Mouse (Mus musculus): Measurements from ENCODE around the gene Zfp934. TPM values are rescaled to one million over a fixed set of nuclear protein-coding genes. Genes with fewer than 3 reads are reported as not detected.
A peak's percentile ranks its signal among the peaks of the same experiment; 100 is the strongest.
"Not testable (repeated sequence)": the region's sequence is repeated elsewhere in the genome, so short reads cannot be mapped to it uniquely, and the experiment has no call there.

The Zfp934 gene
- 47.1 and 52.0 TPM in 2 replicates for polyA plus RNA-seq (2011; ENCODE audit: insufficient read depth, insufficient read length, low read depth, missing spikeins)

- not testable (repeated sequence) for H3K36me3 ChIP-seq (ENCODE audit: control insufficient read depth, insufficient read depth, low read length, poor library complexity, severe bottlenecking); H3K9me3 ChIP-seq (replicated peaks; ENCODE audit: control insufficient read depth, insufficient read depth, low read length, poor library complexity, severe bottlenecking); H3K27ac ChIP-seq (ENCODE audit: insufficient read depth, low read length); H3K9ac ChIP-seq (ENCODE audit: low read depth, poor library complexity, severe bottlenecking); H3K4me1 ChIP-seq (ENCODE audit: control insufficient read depth, insufficient read depth, low read length); H3K27me3 ChIP-seq (ENCODE audit: control insufficient read depth, insufficient read depth, low read length, poor library complexity, severe bottlenecking)
- peak within 1 kb of the TSS; percentile 48 for H3K4me3 ChIP-seq (ENCODE audit: low read depth, low read length)
Observed at GRCm38 (mm10) chr13:62571099-62571498, at the start of gene Zfp934. Gene Zfp934 (minus strand): TSS chr13:62571199.

- H3K27ac ChIP-seq (ENCODE audit: insufficient read depth, low read length); H3K9ac ChIP-seq (ENCODE audit: low read depth, poor library complexity, severe bottlenecking); H3K9me3 ChIP-seq (replicated peaks; ENCODE audit: control insufficient read depth, insufficient read depth, low read length, poor library complexity, severe bottlenecking); H3K4me1 ChIP-seq (ENCODE audit: control insufficient read depth, insufficient read depth, low read length); H3K27me3 ChIP-seq (ENCODE audit: control insufficient read depth, insufficient read depth, low read length, poor library complexity, severe bottlenecking); H3K4me3 ChIP-seq (ENCODE audit: low read depth, low read length); H3K36me3 ChIP-seq (ENCODE audit: control insufficient read depth, insufficient read depth, low read length, poor library complexity, severe bottlenecking): not testable (repeated sequence)
Observed at GRCm38 (mm10) chr13:62617449-62617848, 46.5 kb upstream of the Zfp934 start.

GRCm38 (mm10) chr13:62561696-62562095, 9.3 kb downstream of the Zfp934 start:
- H3K4me3 ChIP-seq (ENCODE audit: low read depth, low read length); H3K9ac ChIP-seq (ENCODE audit: low read depth, poor library complexity, severe bottlenecking); H3K36me3 ChIP-seq (ENCODE audit: control insufficient read depth, insufficient read depth, low read length, poor library complexity, severe bottlenecking); H3K9me3 ChIP-seq (replicated peaks; ENCODE audit: control insufficient read depth, insufficient read depth, low read length, poor library complexity, severe bottlenecking); H3K4me1 ChIP-seq (ENCODE audit: control insufficient read depth, insufficient read depth, low read length); H3K27ac ChIP-seq (ENCODE audit: insufficient read depth, low read length); H3K27me3 ChIP-seq (ENCODE audit: control insufficient read depth, insufficient read depth, low read length, poor library complexity, severe bottlenecking): not testable (repeated sequence)

GRCm38 (mm10) chr13:62558189-62559110, 12.5 kb downstream of the Zfp934 start, which contains the start of gene Zfp935:
Gene Zfp935 (minus strand): TSS chr13:62558511.
- Histone ChIP-seq H3K9me3 (replicated peaks; ENCODE audit: control insufficient read depth, insufficient read depth, low read length, poor library complexity, severe bottlenecking) (peaks cover 24% of the 10 kb centered on the region), H3K4me3 (ENCODE audit: low read depth, low read length) (peak within 1 kb of the TSS; percentile 96), H3K27ac (ENCODE audit: insufficient read depth, low read length) (peak within 1 kb of the TSS; percentile 78; the same call in 1 of the 2 replicates), H3K9ac (ENCODE audit: low read depth, poor library complexity, severe bottlenecking) (peak within 1 kb of the TSS; percentile 77; the same call in 1 of the 2 replicates)
- H3K36me3 ChIP-seq (ENCODE audit: control insufficient read depth, insufficient read depth, low read length, poor library complexity, severe bottlenecking); H3K27me3 ChIP-seq (ENCODE audit: control insufficient read depth, insufficient read depth, low read length, poor library complexity, severe bottlenecking); H3K4me1 ChIP-seq (ENCODE audit: control insufficient read depth, insufficient read depth, low read length): not testable (repeated sequence)

- H3K36me3 ChIP-seq (ENCODE audit: control insufficient read depth, insufficient read depth, low read length, poor library complexity, severe bottlenecking); H3K27me3 ChIP-seq (ENCODE audit: control insufficient read depth, insufficient read depth, low read length, poor library complexity, severe bottlenecking); H3K4me1 ChIP-seq (ENCODE audit: control insufficient read depth, insufficient read depth, low read length); H3K27ac ChIP-seq (ENCODE audit: insufficient read depth, low read length); H3K9me3 ChIP-seq (replicated peaks; ENCODE audit: control insufficient read depth, insufficient read depth, low read length, poor library complexity, severe bottlenecking); H3K9ac ChIP-seq (ENCODE audit: low read depth, poor library complexity, severe bottlenecking); H3K4me3 ChIP-seq (ENCODE audit: low read depth, low read length): not testable (repeated sequence)
Observed at GRCm38 (mm10) chr13:62530129-62530528, 40.9 kb downstream of the Zfp934 start.

GRCm38 (mm10) chr13:62510641-62511420, 60.2 kb downstream of the Zfp934 start:
- not testable (repeated sequence) for H3K9ac ChIP-seq (ENCODE audit: low read depth, poor library complexity, severe bottlenecking); H3K4me3 ChIP-seq (ENCODE audit: low read depth, low read length); H3K27me3 ChIP-seq (ENCODE audit: control insufficient read depth, insufficient read depth, low read length, poor library complexity, severe bottlenecking); H3K4me1 ChIP-seq (ENCODE audit: control insufficient read depth, insufficient read depth, low read length); H3K9me3 ChIP-seq (replicated peaks; ENCODE audit: control insufficient read depth, insufficient read depth, low read length, poor library complexity, severe bottlenecking); H3K36me3 ChIP-seq (ENCODE audit: control insufficient read depth, insufficient read depth, low read length, poor library complexity, severe bottlenecking)
- H3K27ac ChIP-seq (ENCODE audit: insufficient read depth, low read length): peak overlapping the region; percentile 95

GRCm38 (mm10) chr13:62472661-62473060, 98.3 kb downstream of the Zfp934 start:
- not testable (repeated sequence) for H3K4me3 ChIP-seq (ENCODE audit: low read depth, low read length); H3K27ac ChIP-seq (ENCODE audit: insufficient read depth, low read length); H3K9ac ChIP-seq (ENCODE audit: low read depth, poor library complexity, severe bottlenecking)

More at GRCm38 (mm10) chr13:62472661-62473060, 98.3 kb downstream of the Zfp934 start:
- not testable (repeated sequence) for H3K27me3 ChIP-seq (ENCODE audit: control insufficient read depth, insufficient read depth, low read length, poor library complexity, severe bottlenecking); H3K4me1 ChIP-seq (ENCODE audit: control insufficient read depth, insufficient read depth, low read length); H3K36me3 ChIP-seq (ENCODE audit: control insufficient read depth, insufficient read depth, low read length, poor library complexity, severe bottlenecking)
- H3K9me3 ChIP-seq (replicated peaks; ENCODE audit: control insufficient read depth, insufficient read depth, low read length, poor library complexity, severe bottlenecking): peaks cover 11% of the 10 kb centered on the region
